Mouse (Mus musculus) intestine, embryonic 15.5 days (tissue): ENCODE data around the gene Myom1. TPM values are rescaled to one million over a fixed set of nuclear protein-coding genes. Genes with fewer than 3 reads are reported as not detected.

Experiments
- ATAC-seq: fragments of 200-750 bp; cut with Nextera tagmentation; 2 replicates; pipeline ENCODE4 v1.8.0; 2017; ENCODE audit warnings: moderate TSS enrichment, moderate library complexity
- H3K27ac ChIP-seq: fragments of 300-500 bp; sonication (generic); 2 replicates; pipeline ENCODE4 v1.5.1; 2015; ENCODE audit warnings: mild to moderate bottlenecking, inconsistent platforms
- H3K27me3 ChIP-seq: fragments of 300-500 bp; sonication (generic); replicated peaks from 2 replicates; pipeline ENCODE4 v1.6.1; 2015; ENCODE audit warnings: inconsistent platforms
- H3K36me3 ChIP-seq: fragments of 300-500 bp; sonication (generic); 2 replicates; pipeline ENCODE4 v1.6.1; 2015; ENCODE audit warnings: inconsistent platforms
- H3K4me1 ChIP-seq: fragments of 300-500 bp; sonication (generic); replicated peaks from 2 replicates; pipeline ENCODE4 v1.6.1; 2015; ENCODE audit warnings: inconsistent platforms
- H3K4me2 ChIP-seq: fragments of 300-500 bp; sonication (generic); replicated peaks from 2 replicates; pipeline ENCODE4 v1.6.1; 2015; ENCODE audit warnings: mild to moderate bottlenecking, inconsistent platforms
- H3K4me3 ChIP-seq: fragments of 300-500 bp; sonication (generic); replicated peaks from 2 replicates; pipeline ENCODE4 v1.5.1; 2015; ENCODE audit warnings: inconsistent platforms
- H3K9ac ChIP-seq: fragments of 300-500 bp; sonication (generic); 2 replicates; pipeline ENCODE4 v1.6.1; 2015; ENCODE audit warnings: inconsistent platforms
- H3K9me3 ChIP-seq: fragments of 300-500 bp; sonication (generic); 2 replicates; pipeline ENCODE4 v1.6.1; 2016; ENCODE audit warnings: inconsistent platforms
- WGBS: fragments of 180-500 bp; shearing (Covaris S2); methylation state at CpG from one replicate; pipeline ENCODE4 v1.1.7; 2015; 5-methylcytosine and 5-hydroxymethylcytosine counted together
- polyA plus RNA-seq: library from polyadenylated mRNA; unstranded; fragments of >200 nt; fragmentation: Nextera tagmentation; extraction: Ambion mirVana; gene quantifications from 2 replicates; pipeline ENCODE4 v1.2.1, GENCODE M21; 2015

Myom1 gene
- polyA plus RNA-seq, 1 experiment from 2014 or later, result 11.1 TPM

- Histone ChIP-seq H3K36me3 (no peaks in the 10 kb centered on the region), H3K9me3 (no peaks in the 10 kb centered on the region), H3K4me1 (no peaks in the 10 kb centered on the region), H3K4me2 (no peak overlapping the region), H3K4me3 (no peak overlapping the region), H3K27ac (no peak overlapping the region), H3K27me3 (no peaks in the 10 kb centered on the region), H3K9ac (no peak overlapping the region)
- 91% methylated on average over 8 of the region's 8 CpGs for WGBS
- ATAC-seq, result no peak
Measured at GRCm38 (mm10) chr17:71049292-71049691, 46.9 kb downstream of the Myom1 start.

GRCm38 (mm10) chr17:71053134-71053708 is 50.8 kb downstream of the Myom1 start:
- Histone ChIP-seq H3K4me3 (no peak overlapping the region), H3K9me3 (no peaks in the 10 kb centered on the region), H3K9ac (no peak overlapping the region), H3K36me3 (no peaks in the 10 kb centered on the region), H3K27ac (no peak overlapping the region), H3K27me3 (no peaks in the 10 kb centered on the region), H3K4me2 (no peak overlapping the region), H3K4me1 (no peaks in the 10 kb centered on the region)
- 90% methylated on average over 6 of the region's 6 CpGs for WGBS
- ATAC-seq, result no peak

- 87% methylated on average over 8 of the region's 8 CpGs for WGBS
- H3K4me2 ChIP-seq, result no peak overlapping the region
- no peaks in the 10 kb centered on the region for H3K4me1 ChIP-seq
- H3K36me3 ChIP-seq, result no peaks in the 10 kb centered on the region
- H3K27ac ChIP-seq, result no peak overlapping the region
- H3K4me3 ChIP-seq, result no peak overlapping the region
- H3K9me3 ChIP-seq, result no peaks in the 10 kb centered on the region
- no peak overlapping the region for H3K9ac ChIP-seq
- H3K27me3 ChIP-seq, result no peaks in the 10 kb centered on the region
- no peak for ATAC-seq
Measured at GRCm38 (mm10) chr17:71055203-71055894, 52.9 kb downstream of the Myom1 start.

- WGBS, result 72% methylated on average over 7 of the region's 7 CpGs
- H3K4me1 ChIP-seq, result no peaks in the 10 kb centered on the region
- no peaks in the 10 kb centered on the region for H3K9me3 ChIP-seq
- no peak overlapping the region for H3K4me3 ChIP-seq
- H3K27me3 ChIP-seq, result no peaks in the 10 kb centered on the region
- ATAC-seq, result no peak
- H3K9ac ChIP-seq, result no peak overlapping the region
- H3K4me2 ChIP-seq, result no peak overlapping the region
- no peak overlapping the region for H3K27ac ChIP-seq
- H3K36me3 ChIP-seq, result no peaks in the 10 kb centered on the region
Measured at GRCm38 (mm10) chr17:71056405-71056804, 54.0 kb downstream of the Myom1 start.

- WGBS, result 66% methylated on average over 3 of the region's 3 CpGs
- ATAC-seq, result no peak
Measured at GRCm38 (mm10) chr17:71057758-71058157, 55.3 kb downstream of the Myom1 start.

GRCm38 (mm10) chr17:71059213-71059612 is 56.8 kb downstream of the Myom1 start:
- no peaks in the 10 kb centered on the region for H3K36me3 ChIP-seq
- H3K4me1 ChIP-seq, result no peaks in the 10 kb centered on the region
- H3K27me3 ChIP-seq, result no peaks in the 10 kb centered on the region
- H3K9me3 ChIP-seq, result no peaks in the 10 kb centered on the region
- ATAC-seq, result no peak
- no peak overlapping the region for H3K4me3 ChIP-seq
- no peak overlapping the region for H3K27ac ChIP-seq
- no peak overlapping the region for H3K4me2 ChIP-seq
- 84% methylated on average over 3 of the region's 3 CpGs for WGBS
- no peak overlapping the region for H3K9ac ChIP-seq

More at GRCm38 (mm10) chr17:71057758-71058157, 55.3 kb downstream of the Myom1 start:
- no peak overlapping the region for H3K9ac ChIP-seq
- H3K27me3 ChIP-seq, result no peaks in the 10 kb centered on the region
- no peak overlapping the region for H3K4me2 ChIP-seq
- no peak overlapping the region for H3K4me3 ChIP-seq
- no peak overlapping the region for H3K27ac ChIP-seq
- no peaks in the 10 kb centered on the region for H3K9me3 ChIP-seq
- no peaks in the 10 kb centered on the region for H3K4me1 ChIP-seq
- H3K36me3 ChIP-seq, result no peaks in the 10 kb centered on the region

GRCm38 (mm10) chr17:71062049-71062560 is 59.7 kb downstream of the Myom1 start:
- WGBS, result 80% methylated on average over 5 of the region's 5 CpGs
- no peaks in the 10 kb centered on the region for H3K4me1 ChIP-seq
- H3K9ac ChIP-seq, result no peak overlapping the region
- H3K9me3 ChIP-seq, result no peaks in the 10 kb centered on the region
- no peak overlapping the region for H3K4me3 ChIP-seq
- no peak overlapping the region for H3K27ac ChIP-seq
- no peaks in the 10 kb centered on the region for H3K36me3 ChIP-seq
- H3K27me3 ChIP-seq, result no peaks in the 10 kb centered on the region
- no peak overlapping the region for H3K4me2 ChIP-seq
- ATAC-seq, result no peak

- Histone ChIP-seq H3K36me3 (no peaks in the 10 kb centered on the region), H3K9ac (no peak overlapping the region), H3K27ac (no peak overlapping the region), H3K27me3 (no peaks in the 10 kb centered on the region), H3K4me1 (no peaks in the 10 kb centered on the region), H3K4me2 (no peak overlapping the region), H3K9me3 (no peaks in the 10 kb centered on the region), H3K4me3 (no peak overlapping the region)
- no peak for ATAC-seq
- WGBS, result 63% methylated on average over 13 of the region's 13 CpGs
Measured at GRCm38 (mm10) chr17:71062870-71063602, 60.6 kb downstream of the Myom1 start.

- H3K27ac ChIP-seq, result no peak overlapping the region
- no peaks in the 10 kb centered on the region for H3K36me3 ChIP-seq
- H3K4me2 ChIP-seq, result no peak overlapping the region
- no peaks in the 10 kb centered on the region for H3K4me1 ChIP-seq
- H3K9ac ChIP-seq, result no peak overlapping the region
- H3K9me3 ChIP-seq, result no peaks in the 10 kb centered on the region
- WGBS, result 65% methylated on average over 7 of the region's 7 CpGs
- no peak for ATAC-seq
- no peak overlapping the region for H3K4me3 ChIP-seq
- H3K27me3 ChIP-seq, result no peaks in the 10 kb centered on the region
Measured at GRCm38 (mm10) chr17:71064463-71065014, 62.1 kb downstream of the Myom1 start.

- no peaks in the 10 kb centered on the region for H3K9me3 ChIP-seq
- H3K4me1 ChIP-seq, result no peaks in the 10 kb centered on the region
- no peak overlapping the region for H3K27ac ChIP-seq
- H3K4me2 ChIP-seq, result no peak overlapping the region
- no peak overlapping the region for H3K9ac ChIP-seq
- no peak overlapping the region for H3K4me3 ChIP-seq
- WGBS, result 81% methylated on average over 6 of the region's 6 CpGs
- H3K36me3 ChIP-seq, result no peaks in the 10 kb centered on the region
- no peak for ATAC-seq
- no peaks in the 10 kb centered on the region for H3K27me3 ChIP-seq
Measured at GRCm38 (mm10) chr17:71065127-71065526, 62.7 kb downstream of the Myom1 start.

GRCm38 (mm10) chr17:71069176-71069575 is 66.7 kb downstream of the Myom1 start:
- Histone ChIP-seq H3K27ac (no peak overlapping the region), H3K9ac (no peak overlapping the region), H3K4me3 (no peak overlapping the region), H3K4me1 (no peaks in the 10 kb centered on the region), H3K36me3 (no peaks in the 10 kb centered on the region), H3K4me2 (no peak overlapping the region), H3K27me3 (no peaks in the 10 kb centered on the region), H3K9me3 (no peaks in the 10 kb centered on the region)
- WGBS, result 82% methylated on average over 9 of the region's 9 CpGs
- ATAC-seq, result no peak

GRCm38 (mm10) chr17:71071958-71072357 is 69.5 kb downstream of the Myom1 start:
- Histone ChIP-seq H3K4me1 (no peaks in the 10 kb centered on the region), H3K27me3 (no peaks in the 10 kb centered on the region), H3K27ac (no peak overlapping the region), H3K4me2 (no peak overlapping the region), H3K9me3 (no peaks in the 10 kb centered on the region), H3K9ac (no peak overlapping the region), H3K36me3 (no peaks in the 10 kb centered on the region), H3K4me3 (no peak overlapping the region)
- 89% methylated on average over 10 of the region's 10 CpGs for WGBS
- no peak for ATAC-seq
